Mouse (Mus musculus) heart, postnatal 0 days (tissue): Measurements from ENCODE around the gene Kank4.

Source experiments
- CTCF ChIP-seq: IDR thresholded peaks from 2 replicates; pipeline ENCODE4 v1.5.1; 2016; ENCODE audit warnings: antibody characterized with exemption, control low read depth, low read depth
- EP300 ChIP-seq: IDR thresholded peaks from 2 replicates; pipeline ENCODE4 v1.6.1; 2016; ENCODE audit warnings: antibody characterized with exemption, low read depth

- TF ChIP-seq CTCF (no peak), EP300 (no peak)
Measured at GRCm38 (mm10) chr4:98743209-98743905, 74.0 kb downstream of the Kank4 start.
